Mouse (Mus musculus) ES-Bruce4 (cell line): ENCODE measurements around the gene Nfxl1. TPM values are rescaled to one million over a fixed set of nuclear protein-coding genes. Genes with fewer than 3 reads are reported as not detected.

Experiments used
- H3K27ac ChIP-seq: 2 replicates; pipeline ENCODE4 v1.5.1; 2012; ENCODE audit warnings: low read length, inconsistent platforms; ENCODE audit not compliant: insufficient read depth
- H3K27me3 ChIP-seq: 2 replicates; pipeline ENCODE4 v1.6.1; 2012; ENCODE audit warnings: mild to moderate bottlenecking, low read length, inconsistent platforms; ENCODE audit not compliant: control insufficient read depth, poor library complexity, insufficient read depth, severe bottlenecking
- H3K36me3 ChIP-seq: 2 replicates; pipeline ENCODE4 v1.6.1; 2012; ENCODE audit warnings: inconsistent platforms, mild to moderate bottlenecking, low read length, moderate library complexity; ENCODE audit not compliant: control insufficient read depth, poor library complexity, insufficient read depth, severe bottlenecking
- H3K4me1 ChIP-seq: one replicate; pipeline ENCODE4 v1.8.1; 2011; ENCODE audit warnings: low read length; ENCODE audit not compliant: control insufficient read depth, insufficient read depth
- H3K4me3 ChIP-seq: 2 replicates; pipeline ENCODE4 v1.5.1; 2011; ENCODE audit warnings: low read depth, mild to moderate bottlenecking, low read length
- H3K9ac ChIP-seq: 2 replicates; pipeline ENCODE4 v1.6.1; 2012; ENCODE audit warnings: low read depth, mild to moderate bottlenecking, inconsistent platforms; ENCODE audit not compliant: poor library complexity, severe bottlenecking
- H3K9me3 ChIP-seq: replicated peaks from 2 replicates; pipeline ENCODE4 v1.6.1; 2012; ENCODE audit warnings: mild to moderate bottlenecking, low read length, inconsistent platforms; ENCODE audit not compliant: control insufficient read depth, poor library complexity, insufficient read depth, severe bottlenecking
- CTCF ChIP-seq: IDR thresholded peaks from one replicate; pipeline ENCODE4 v1.8.1; 2011; ENCODE audit warnings: low read depth, low read length
- EP300 ChIP-seq: IDR thresholded peaks from 2 replicates; pipeline ENCODE4 v1.6.1; 2011; ENCODE audit warnings: low read depth, low read length; ENCODE audit not compliant: insufficient read depth
- POLR2A ChIP-seq: IDR thresholded peaks from one replicate; pipeline ENCODE4 v1.8.1; 2011; ENCODE audit warnings: low read length; ENCODE audit not compliant: insufficient read depth
- polyA plus RNA-seq: library from polyadenylated mRNA; stranded (reverse); fragments of >200 nt; gene quantifications from 2 replicates; pipeline ENCODE4 v1.2.4, GENCODE M21; 2011; ENCODE audit warnings: low read depth; ENCODE audit not compliant: missing spikeins, insufficient read depth, insufficient read length

Nfxl1 gene
- polyA plus RNA-seq, 1 experiment = 57.4 TPM

DNA sequence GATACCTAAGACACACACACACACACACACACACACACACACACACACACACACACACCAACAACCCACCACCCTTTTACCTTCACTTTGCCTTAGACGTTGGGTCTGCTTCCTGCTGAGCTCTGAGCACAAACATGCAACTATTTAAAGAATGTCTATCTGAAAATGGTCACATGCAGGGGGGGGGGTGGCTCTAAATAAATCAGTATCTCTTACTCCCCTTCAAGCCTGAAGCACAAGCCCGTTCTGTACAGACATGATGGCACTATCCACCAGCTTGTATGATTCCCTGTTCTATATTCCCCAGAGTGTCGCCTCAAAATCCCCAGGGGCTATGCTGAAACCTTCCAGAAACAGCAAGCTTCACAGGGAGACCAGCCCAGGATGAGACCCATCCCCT, 57.7 kb downstream of the Nfxl1 start:
- H3K36me3 ChIP-seq = no peaks in the 10 kb centered on the region
- no peaks in the 10 kb centered on the region for H3K4me1 ChIP-seq
- no peak overlapping the region for H3K9ac ChIP-seq
- H3K27ac ChIP-seq = no peak overlapping the region
- H3K27me3 ChIP-seq = peaks cover 5% of the 10 kb centered on the region; the same call in 1 of the 2 replicates
- no peak overlapping the region for H3K4me3 ChIP-seq
- no peaks in the 10 kb centered on the region for H3K9me3 ChIP-seq
- TF ChIP-seq CTCF (no peak), EP300 (no peak), POLR2A (no peak)

GRCm38 (mm10) chr5:72498271-72498670, 61.2 kb downstream of the Nfxl1 start:
- TF ChIP-seq POLR2A (no peak), CTCF (no peak), EP300 (no peak)
- no peaks in the 10 kb centered on the region for H3K9me3 ChIP-seq

DNA sequence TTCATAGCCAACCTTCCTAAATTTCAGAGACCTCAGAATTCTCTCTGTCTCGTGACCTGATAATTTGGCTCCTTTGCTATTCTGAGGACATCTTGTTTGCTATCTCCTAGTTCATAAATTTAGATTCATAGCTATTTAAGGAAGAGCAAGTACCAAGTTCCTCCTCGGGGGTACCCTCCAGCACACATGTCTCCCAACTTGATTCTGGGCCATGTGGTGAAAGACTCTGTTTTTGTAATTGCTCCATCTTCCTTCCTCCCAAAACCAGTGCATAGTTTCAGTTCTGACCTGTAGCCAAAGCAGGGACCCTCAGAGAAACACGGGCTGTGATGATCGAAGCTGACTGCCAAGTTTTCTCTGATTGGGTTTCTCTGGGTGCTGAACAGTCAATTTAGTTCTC, 62.7 kb downstream of the Nfxl1 start:
- no peak overlapping the region for H3K4me3 ChIP-seq
- H3K9me3 ChIP-seq = no peaks in the 10 kb centered on the region
- no peak overlapping the region for H3K9ac ChIP-seq
- H3K27me3 ChIP-seq = no peaks in the 10 kb centered on the region; the same call in 1 of the 2 replicates
- no peak overlapping the region for H3K27ac ChIP-seq
- H3K36me3 ChIP-seq = no peaks in the 10 kb centered on the region
- no peak for TF ChIP-seq POLR2A
- TF ChIP-seq EP300 = no peak
- no peak for TF ChIP-seq CTCF
- no peaks in the 10 kb centered on the region for H3K4me1 ChIP-seq

More at GRCm38 (mm10) chr5:72498271-72498670, 61.2 kb downstream of the Nfxl1 start:
- Histone ChIP-seq H3K27ac (no peak overlapping the region), H3K36me3 (no peaks in the 10 kb centered on the region), H3K4me1 (no peaks in the 10 kb centered on the region), H3K4me3 (no peak overlapping the region), H3K9ac (no peak overlapping the region), H3K27me3 (no peaks in the 10 kb centered on the region; the same call in 1 of the 2 replicates)

DNA sequence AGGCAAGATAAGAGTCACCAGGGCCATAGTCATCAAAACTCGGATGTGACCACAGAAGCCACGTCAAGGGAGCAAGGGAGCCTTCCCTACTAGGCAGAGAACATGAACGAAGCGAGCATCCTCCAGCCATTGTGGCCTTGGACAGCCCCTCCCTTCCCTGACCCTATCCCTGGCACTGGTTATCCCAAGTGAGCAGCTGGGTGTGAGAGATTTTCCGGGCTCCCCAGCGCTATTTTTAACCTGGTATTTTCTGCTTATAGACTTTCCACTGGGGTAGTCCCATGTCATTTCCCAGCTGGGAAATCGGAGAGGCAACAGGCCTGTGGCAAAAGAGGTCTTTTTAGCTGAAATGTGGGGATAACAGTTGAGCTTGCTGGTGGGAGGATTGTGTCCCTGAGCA, 65.6 kb downstream of the Nfxl1 start:
- H3K27me3 ChIP-seq = no peaks in the 10 kb centered on the region
- H3K4me3 ChIP-seq = no peak overlapping the region
- H3K9me3 ChIP-seq = no peaks in the 10 kb centered on the region; the same call in 1 of the 2 replicates
- no peak overlapping the region for H3K27ac ChIP-seq
- no peak overlapping the region for H3K9ac ChIP-seq
- no peak for TF ChIP-seq POLR2A
- H3K36me3 ChIP-seq = no peaks in the 10 kb centered on the region
- H3K4me1 ChIP-seq = no peaks in the 10 kb centered on the region

DNA sequence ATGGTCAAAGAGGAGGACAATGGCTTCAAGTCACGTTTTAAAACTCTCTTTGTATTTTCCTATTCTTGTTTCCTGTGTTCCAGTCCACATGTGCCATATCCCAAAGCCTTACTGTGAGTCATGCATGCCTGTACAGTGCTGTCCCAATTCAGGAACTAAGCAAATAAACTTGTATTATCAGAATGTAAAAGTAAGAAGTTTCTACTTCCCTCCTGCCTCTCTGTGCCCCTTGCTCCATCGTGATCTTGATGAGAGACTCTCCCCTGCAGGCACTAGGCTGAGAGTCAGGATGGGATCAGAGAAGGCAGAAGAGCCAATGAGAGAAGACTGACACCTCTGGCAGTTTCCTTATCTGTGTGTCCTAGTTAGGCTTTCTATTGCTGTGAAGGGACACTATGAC, 68.3 kb downstream of the Nfxl1 start:
- no peak for TF ChIP-seq CTCF
- no peak for TF ChIP-seq EP300
- no peak for TF ChIP-seq POLR2A
- Histone ChIP-seq H3K4me3 (no peak overlapping the region), H3K27me3 (no peaks in the 10 kb centered on the region), H3K9me3 (no peaks in the 10 kb centered on the region; the same call in 1 of the 2 replicates), H3K36me3 (no peaks in the 10 kb centered on the region), H3K27ac (no peak overlapping the region), H3K9ac (no peak overlapping the region), H3K4me1 (no peaks in the 10 kb centered on the region)

GRCm38 (mm10) chr5:72480456-72480855, 79.0 kb downstream of the Nfxl1 start:
- Histone ChIP-seq H3K4me3 (no peak overlapping the region), H3K27me3 (no peaks in the 10 kb centered on the region), H3K27ac (no peak overlapping the region), H3K4me1 (no peaks in the 10 kb centered on the region), H3K9me3 (no peaks in the 10 kb centered on the region; the same call in 1 of the 2 replicates), H3K9ac (no peak overlapping the region), H3K36me3 (no peaks in the 10 kb centered on the region)
- TF ChIP-seq POLR2A = no peak
- no peak for TF ChIP-seq CTCF
- TF ChIP-seq EP300 = no peak
